Mouse (Mus musculus): Measurements from ENCODE around the gene Nin. TPM values are rescaled to one million over a fixed set of nuclear protein-coding genes. Genes with fewer than 3 reads are reported as not detected.

Nin gene
- polyA plus RNA-seq, 1 experiment from 2014 or later: 10.0 TPM

DNA sequence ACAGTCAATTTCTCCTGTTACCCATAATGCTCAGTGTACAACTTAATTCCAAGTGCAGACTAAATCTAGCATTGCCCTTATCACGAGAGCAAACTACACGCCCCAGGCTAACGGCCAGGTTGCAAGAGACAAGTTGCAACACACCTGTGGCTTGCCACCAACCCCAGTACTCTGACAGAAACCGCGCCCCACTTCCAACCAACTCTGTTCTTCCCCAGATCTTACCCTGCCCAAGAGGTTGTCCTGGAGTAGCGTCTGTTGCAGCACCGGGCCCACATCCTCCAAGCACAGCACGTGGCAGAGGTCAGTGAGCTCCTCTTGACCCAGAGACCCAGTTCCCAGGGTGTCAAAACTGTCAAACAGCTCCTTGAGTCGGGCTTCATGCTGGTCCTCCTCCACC, 11.1 kb downstream of the Nin start:
- Histone ChIP-seq H3K4me1 (ENCODE audit: control insufficient read depth, insufficient read depth, low read length) (peaks cover 18% of the 10 kb centered on the region), H3K36me3 (ENCODE audit: control insufficient read depth, insufficient read depth, low read length) (peaks cover 5% of the 10 kb centered on the region; the same call in 1 of the 2 replicates), H3K27ac (ENCODE audit: low read length) (no peak overlapping the region), H3K27me3 (ENCODE audit: control insufficient read depth, insufficient read depth, low read length) (no peaks in the 10 kb centered on the region), H3K9ac (ENCODE audit: low read length) (no peak overlapping the region), H3K4me2 (ENCODE audit: low read depth, low read length) (no peak overlapping the region), H3K9me3 (replicated peaks; ENCODE audit: control insufficient read depth, low read length) (no peaks in the 10 kb centered on the region), H3K4me3 (replicated peaks; ENCODE audit: low read length) (no peak overlapping the region)
- 78% methylated on average over 9 of the region's 9 CpGs for WGBS
- ATAC-seq (ENCODE audit: insufficient read depth, low FRiP score): no peak

DNA sequence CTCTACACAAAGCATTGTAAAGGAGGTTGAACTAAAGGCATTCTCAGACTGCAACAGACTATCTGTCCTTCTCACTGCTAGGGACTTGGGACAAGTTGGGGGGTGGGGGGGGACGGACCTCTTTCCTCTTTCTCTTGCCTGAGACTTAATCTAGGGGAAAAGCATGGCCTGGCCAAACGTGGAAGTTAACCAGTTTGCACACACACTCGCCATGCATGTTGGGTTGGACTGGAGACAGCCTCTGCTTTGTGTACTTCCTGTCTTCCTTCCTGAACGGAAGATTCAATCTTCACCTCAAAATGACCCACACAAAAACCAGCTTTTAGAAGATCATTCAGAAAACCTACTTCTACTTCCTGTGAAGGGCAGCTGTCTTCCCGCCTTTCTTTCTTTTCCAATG, 11.7 kb downstream of the Nin start:
- Histone ChIP-seq H3K9ac (ENCODE audit: low read length) (no peak overlapping the region), H3K36me3 (ENCODE audit: control insufficient read depth, insufficient read depth, low read length) (peaks cover 5% of the 10 kb centered on the region; the same call in 1 of the 2 replicates), H3K4me1 (ENCODE audit: control insufficient read depth, insufficient read depth, low read length) (peaks cover 16% of the 10 kb centered on the region), H3K9me3 (replicated peaks; ENCODE audit: control insufficient read depth, low read length) (no peaks in the 10 kb centered on the region), H3K27ac (ENCODE audit: low read length) (no peak overlapping the region), H3K27me3 (ENCODE audit: control insufficient read depth, insufficient read depth, low read length) (no peaks in the 10 kb centered on the region), H3K4me3 (replicated peaks; ENCODE audit: low read length) (no peak overlapping the region), H3K4me2 (ENCODE audit: low read depth, low read length) (no peak overlapping the region)
- WGBS: 82% methylated on average over 5 of the region's 5 CpGs
- no peak for ATAC-seq (ENCODE audit: insufficient read depth, low FRiP score)

DNA sequence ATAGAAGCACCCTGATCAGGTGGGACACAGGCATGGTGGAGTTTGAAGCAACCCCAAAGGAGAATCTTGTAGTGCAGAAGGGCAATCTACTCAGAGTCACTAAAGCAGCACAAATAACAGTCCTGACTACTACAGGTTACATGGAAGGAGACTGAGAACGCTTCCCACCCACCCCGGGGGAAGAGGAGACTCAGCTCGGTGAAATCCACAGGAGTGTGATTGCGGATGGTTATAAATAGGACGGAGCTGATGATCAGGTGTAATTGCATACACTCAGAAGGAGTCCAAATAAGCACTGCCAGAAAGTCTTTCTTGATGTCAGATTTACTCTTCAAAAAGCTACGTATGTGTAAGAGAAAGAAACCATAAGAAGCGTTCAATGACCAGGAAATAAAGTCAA, 15.6 kb downstream of the Nin start:
- Histone ChIP-seq H3K36me3 (ENCODE audit: control insufficient read depth, insufficient read depth, low read length) (peaks cover 5% of the 10 kb centered on the region; the same call in 1 of the 2 replicates), H3K4me3 (replicated peaks; ENCODE audit: low read length) (no peak overlapping the region), H3K9ac (ENCODE audit: low read length) (no peak overlapping the region), H3K4me1 (ENCODE audit: control insufficient read depth, insufficient read depth, low read length) (no peaks in the 10 kb centered on the region), H3K4me2 (ENCODE audit: low read depth, low read length) (no peak overlapping the region), H3K27ac (ENCODE audit: low read length) (no peak overlapping the region), H3K9me3 (replicated peaks; ENCODE audit: control insufficient read depth, low read length) (no peaks in the 10 kb centered on the region), H3K27me3 (ENCODE audit: control insufficient read depth, insufficient read depth, low read length) (no peaks in the 10 kb centered on the region)
- ATAC-seq (ENCODE audit: insufficient read depth, low FRiP score): no peak
- WGBS: 85% methylated on average over 7 of the region's 7 CpGs

DNA sequence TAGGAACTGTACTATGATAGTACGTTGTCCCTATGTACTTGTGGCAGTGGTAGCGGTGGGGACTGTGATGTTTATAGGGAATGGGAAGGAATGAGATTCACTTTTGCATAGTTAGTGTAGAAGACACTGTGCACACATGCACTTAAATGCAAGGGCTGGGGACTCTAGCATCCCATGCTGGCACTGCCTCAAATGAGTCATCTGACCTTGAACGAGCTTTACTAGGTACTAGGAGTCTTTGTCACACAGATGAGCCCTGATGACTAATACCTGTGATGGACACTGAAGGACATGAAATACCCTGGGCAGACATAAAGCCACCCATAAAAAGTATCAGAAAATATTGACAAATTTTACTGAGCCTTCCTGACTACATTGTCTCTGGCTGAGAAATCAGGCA, 16.2 kb downstream of the Nin start:
- Histone ChIP-seq H3K36me3 (ENCODE audit: control insufficient read depth, insufficient read depth, low read length) (peaks cover 5% of the 10 kb centered on the region; the same call in 1 of the 2 replicates), H3K9ac (ENCODE audit: low read length) (no peak overlapping the region), H3K9me3 (replicated peaks; ENCODE audit: control insufficient read depth, low read length) (no peaks in the 10 kb centered on the region), H3K27me3 (ENCODE audit: control insufficient read depth, insufficient read depth, low read length) (no peaks in the 10 kb centered on the region), H3K4me2 (ENCODE audit: low read depth, low read length) (no peak overlapping the region), H3K27ac (ENCODE audit: low read length) (no peak overlapping the region), H3K4me1 (ENCODE audit: control insufficient read depth, insufficient read depth, low read length) (no peaks in the 10 kb centered on the region), H3K4me3 (replicated peaks; ENCODE audit: low read length) (no peak overlapping the region)
- ATAC-seq (ENCODE audit: insufficient read depth, low FRiP score): no peak
- whole genome bisulfite sequencing: 83% methylated on average over 3 of the region's 3 CpGs

DNA sequence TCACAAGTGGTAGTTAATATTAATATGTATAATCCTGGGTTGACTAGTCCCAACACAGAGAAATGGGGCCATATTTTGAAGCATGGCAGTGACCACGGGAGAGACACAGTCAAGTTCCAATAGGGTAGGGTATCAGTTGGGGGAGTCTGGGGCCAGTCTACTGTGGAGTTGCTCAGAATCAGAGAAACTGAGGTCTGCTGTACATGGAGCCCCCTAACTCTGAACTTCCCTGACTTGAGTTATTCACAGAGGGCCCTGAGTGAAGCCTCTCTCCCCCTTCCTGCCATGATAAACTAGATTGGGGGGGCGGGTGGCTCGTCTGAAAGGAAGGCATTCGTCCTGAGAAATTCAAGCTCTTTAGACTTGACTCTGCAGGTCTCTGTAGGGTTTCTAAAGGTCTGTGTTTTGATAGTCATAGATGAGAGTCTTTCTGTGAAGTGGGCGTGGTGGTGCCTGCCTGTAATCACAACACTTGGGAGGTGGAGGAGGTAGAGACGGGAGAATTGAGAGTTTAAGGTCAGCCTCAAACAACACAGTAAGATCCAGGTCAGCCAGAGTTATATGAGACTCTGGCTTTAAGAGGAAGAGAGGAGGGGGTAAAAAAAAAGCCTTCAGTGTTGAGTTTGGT, 20.1 kb downstream of the Nin start:
- Histone ChIP-seq H3K9me3 (replicated peaks; ENCODE audit: control insufficient read depth, low read length) (no peaks in the 10 kb centered on the region), H3K27ac (ENCODE audit: low read length) (no peak overlapping the region), H3K27me3 (ENCODE audit: control insufficient read depth, insufficient read depth, low read length) (no peaks in the 10 kb centered on the region), H3K4me2 (ENCODE audit: low read depth, low read length) (no peak overlapping the region), H3K4me1 (ENCODE audit: control insufficient read depth, insufficient read depth, low read length) (no peaks in the 10 kb centered on the region), H3K4me3 (replicated peaks; ENCODE audit: low read length) (no peak overlapping the region), H3K9ac (ENCODE audit: low read length) (no peak overlapping the region), H3K36me3 (ENCODE audit: control insufficient read depth, insufficient read depth, low read length) (no peaks in the 10 kb centered on the region)
- ATAC-seq (ENCODE audit: insufficient read depth, low FRiP score): no peak
- WGBS: 61% methylated on average over 6 of the region's 6 CpGs

DNA sequence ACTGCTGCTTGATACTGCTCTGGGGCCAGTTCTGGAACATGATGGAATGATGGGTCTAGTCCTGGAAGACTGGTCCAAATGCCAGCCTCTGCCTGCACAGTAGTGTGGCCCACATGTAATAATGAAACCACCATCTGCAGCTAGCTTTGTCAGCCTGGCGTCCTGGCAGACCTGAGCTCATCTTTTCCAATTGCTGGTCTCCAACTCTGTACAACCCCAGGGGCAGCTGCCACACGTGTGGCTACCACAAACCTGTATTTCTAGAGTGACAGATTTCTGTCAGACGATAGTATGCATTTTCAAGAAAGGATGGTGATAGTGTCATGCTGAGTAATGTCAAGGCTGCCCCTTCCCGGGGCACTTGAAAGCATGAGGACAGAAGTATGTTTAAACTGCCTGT, 25.2 kb downstream of the Nin start:
- H3K36me3 ChIP-seq (ENCODE audit: control insufficient read depth, insufficient read depth, low read length): peaks cover 4% of the 10 kb centered on the region; the same call in 1 of the 2 replicates
- H3K4me3 ChIP-seq (replicated peaks; ENCODE audit: low read length): no peak overlapping the region
- H3K27me3 ChIP-seq (ENCODE audit: control insufficient read depth, insufficient read depth, low read length): no peaks in the 10 kb centered on the region
- 0 out of 2 replicates have a peak, but pooled peaks cover 6% of the 10 kb centered on the region for H3K9me3 ChIP-seq (replicated peaks; ENCODE audit: control insufficient read depth, low read length)
- no peak overlapping the region for H3K4me2 ChIP-seq (ENCODE audit: low read depth, low read length)
- H3K27ac ChIP-seq (ENCODE audit: low read length): no peak overlapping the region
- no peak overlapping the region for H3K9ac ChIP-seq (ENCODE audit: low read length)
- H3K4me1 ChIP-seq (ENCODE audit: control insufficient read depth, insufficient read depth, low read length): no peaks in the 10 kb centered on the region
- 75% methylated on average over 4 of the region's 4 CpGs for WGBS
- ATAC-seq (ENCODE audit: insufficient read depth, low FRiP score): no peak

DNA sequence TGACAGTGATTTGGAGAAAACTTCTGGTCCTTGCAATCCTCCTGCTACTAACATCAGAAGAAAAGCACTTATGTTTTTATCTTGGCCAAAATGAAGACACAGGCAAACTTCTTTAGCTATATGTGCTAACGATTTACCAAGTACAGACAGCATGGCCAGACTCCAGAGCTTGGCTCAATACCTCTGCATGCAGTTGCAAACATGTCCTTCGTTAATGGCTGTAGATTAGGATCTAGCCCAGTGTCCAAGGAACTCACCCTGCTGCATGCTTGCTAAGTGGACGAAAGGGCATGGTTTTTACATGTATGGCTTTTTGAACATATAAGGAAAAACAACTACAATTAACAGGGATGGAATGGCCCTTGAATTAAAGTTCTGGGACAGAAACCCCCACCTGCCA, 28.2 kb downstream of the Nin start:
- no peak overlapping the region for H3K4me2 ChIP-seq (ENCODE audit: low read depth, low read length)
- H3K36me3 ChIP-seq (ENCODE audit: control insufficient read depth, insufficient read depth, low read length): peaks cover 4% of the 10 kb centered on the region; the same call in 1 of the 2 replicates
- H3K27me3 ChIP-seq (ENCODE audit: control insufficient read depth, insufficient read depth, low read length): no peaks in the 10 kb centered on the region
- no peak overlapping the region for H3K4me3 ChIP-seq (replicated peaks; ENCODE audit: low read length)
- H3K27ac ChIP-seq (ENCODE audit: low read length): no peak overlapping the region
- ATAC-seq (ENCODE audit: insufficient read depth, low FRiP score): no peak
- H3K9me3 ChIP-seq (replicated peaks; ENCODE audit: control insufficient read depth, low read length): 0 out of 2 replicates have a peak, but pooled peaks cover 6% of the 10 kb centered on the region
- no peaks in the 10 kb centered on the region for H3K4me1 ChIP-seq (ENCODE audit: control insufficient read depth, insufficient read depth, low read length)
- 72% methylated on average over 3 of the region's 3 CpGs for WGBS
- no peak overlapping the region for H3K9ac ChIP-seq (ENCODE audit: low read length)

DNA sequence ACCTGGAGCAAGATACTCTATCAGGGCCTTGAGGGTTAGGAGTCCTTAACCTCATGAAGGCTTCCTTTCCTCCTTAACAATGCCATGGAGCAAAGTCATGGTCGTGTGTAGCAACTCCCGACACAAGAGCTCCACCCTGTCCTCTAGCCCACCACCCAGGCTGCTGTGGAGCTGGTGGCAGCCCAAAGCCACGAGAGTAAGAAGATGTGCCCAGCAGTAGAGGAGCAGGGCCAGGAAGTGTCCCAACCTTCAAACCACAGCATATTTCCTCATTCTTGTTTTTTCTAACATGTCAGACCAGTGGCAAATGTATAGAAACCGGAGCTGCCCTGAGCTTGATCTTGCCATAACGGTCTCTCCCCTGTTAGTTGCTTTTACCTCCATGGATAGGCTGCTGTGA, 29.3 kb downstream of the Nin start:
- Histone ChIP-seq H3K27ac (ENCODE audit: low read length) (no peak overlapping the region), H3K9ac (ENCODE audit: low read length) (no peak overlapping the region), H3K4me3 (replicated peaks; ENCODE audit: low read length) (no peak overlapping the region), H3K27me3 (ENCODE audit: control insufficient read depth, insufficient read depth, low read length) (no peaks in the 10 kb centered on the region), H3K9me3 (replicated peaks; ENCODE audit: control insufficient read depth, low read length) (0 out of 2 replicates have a peak, but pooled peaks cover 6% of the 10 kb centered on the region), H3K36me3 (ENCODE audit: control insufficient read depth, insufficient read depth, low read length) (peaks cover 4% of the 10 kb centered on the region; the same call in 1 of the 2 replicates), H3K4me2 (ENCODE audit: low read depth, low read length) (no peak overlapping the region), H3K4me1 (ENCODE audit: control insufficient read depth, insufficient read depth, low read length) (no peaks in the 10 kb centered on the region)
- WGBS: 88% methylated on average over 5 of the region's 5 CpGs
- no peak for ATAC-seq (ENCODE audit: insufficient read depth, low FRiP score)

DNA sequence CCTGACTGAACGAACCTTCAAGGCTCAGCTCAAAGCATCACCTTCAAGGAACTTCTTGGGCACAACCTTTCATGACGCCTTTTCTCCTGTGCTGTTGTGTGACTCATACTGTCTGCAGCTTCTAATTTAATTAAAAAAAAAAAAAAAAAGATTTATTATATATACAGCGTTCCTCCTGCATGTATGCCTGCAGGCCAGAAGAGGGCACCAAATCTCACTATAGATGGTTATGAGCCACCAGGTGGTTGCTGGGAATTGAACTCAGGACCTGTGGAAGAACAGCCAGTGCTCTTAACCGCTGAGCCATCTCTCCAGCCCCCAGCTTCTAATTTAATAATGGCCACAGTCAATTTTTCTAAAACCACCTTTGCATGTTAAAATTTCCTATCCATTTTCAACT, 29.8 kb downstream of the Nin start:
- Histone ChIP-seq H3K36me3 (ENCODE audit: control insufficient read depth, insufficient read depth, low read length) (peaks cover 4% of the 10 kb centered on the region; the same call in 1 of the 2 replicates), H3K9me3 (replicated peaks; ENCODE audit: control insufficient read depth, low read length) (0 out of 2 replicates have a peak, but pooled peaks cover 6% of the 10 kb centered on the region), H3K4me1 (ENCODE audit: control insufficient read depth, insufficient read depth, low read length) (no peaks in the 10 kb centered on the region), H3K27me3 (ENCODE audit: control insufficient read depth, insufficient read depth, low read length) (no peaks in the 10 kb centered on the region), H3K4me3 (replicated peaks; ENCODE audit: low read length) (no peak overlapping the region), H3K27ac (ENCODE audit: low read length) (no peak overlapping the region), H3K4me2 (ENCODE audit: low read depth, low read length) (no peak overlapping the region), H3K9ac (ENCODE audit: low read length) (no peak overlapping the region)
- WGBS: 94% methylated on average over 4 of the region's 4 CpGs
- ATAC-seq (ENCODE audit: insufficient read depth, low FRiP score): no peak

All from stomach, embryonic 16.5 days (tissue).